Mouse (Mus musculus) ES-Bruce4 (cell line): ENCODE data around the gene Wfs1. TPM values are rescaled to one million over a fixed set of nuclear protein-coding genes. Genes with fewer than 3 reads are reported as not detected.
"Not testable (repeated sequence)": the region's sequence is repeated elsewhere in the genome, so short reads cannot be mapped to it uniquely, and the experiment has no call there.

Experiments
- H3K27ac ChIP-seq: 2 replicates; pipeline ENCODE4 v1.5.1; 2012; ENCODE audit warnings: low read length, inconsistent platforms; ENCODE audit not compliant: insufficient read depth
- H3K27me3 ChIP-seq: 2 replicates; pipeline ENCODE4 v1.6.1; 2012; ENCODE audit warnings: mild to moderate bottlenecking, low read length, inconsistent platforms; ENCODE audit not compliant: control insufficient read depth, poor library complexity, insufficient read depth, severe bottlenecking
- H3K36me3 ChIP-seq: 2 replicates; pipeline ENCODE4 v1.6.1; 2012; ENCODE audit warnings: inconsistent platforms, mild to moderate bottlenecking, low read length, moderate library complexity; ENCODE audit not compliant: control insufficient read depth, poor library complexity, insufficient read depth, severe bottlenecking
- H3K4me1 ChIP-seq: one replicate; pipeline ENCODE4 v1.8.1; 2011; ENCODE audit warnings: low read length; ENCODE audit not compliant: control insufficient read depth, insufficient read depth
- H3K4me3 ChIP-seq: 2 replicates; pipeline ENCODE4 v1.5.1; 2011; ENCODE audit warnings: low read depth, mild to moderate bottlenecking, low read length
- H3K9ac ChIP-seq: 2 replicates; pipeline ENCODE4 v1.6.1; 2012; ENCODE audit warnings: low read depth, mild to moderate bottlenecking, inconsistent platforms; ENCODE audit not compliant: poor library complexity, severe bottlenecking
- H3K9me3 ChIP-seq: replicated peaks from 2 replicates; pipeline ENCODE4 v1.6.1; 2012; ENCODE audit warnings: mild to moderate bottlenecking, low read length, inconsistent platforms; ENCODE audit not compliant: control insufficient read depth, poor library complexity, insufficient read depth, severe bottlenecking
- CTCF ChIP-seq: IDR thresholded peaks from one replicate; pipeline ENCODE4 v1.8.1; 2011; ENCODE audit warnings: low read depth, low read length
- EP300 ChIP-seq: IDR thresholded peaks from 2 replicates; pipeline ENCODE4 v1.6.1; 2011; ENCODE audit warnings: low read depth, low read length; ENCODE audit not compliant: insufficient read depth
- POLR2A ChIP-seq: IDR thresholded peaks from one replicate; pipeline ENCODE4 v1.8.1; 2011; ENCODE audit warnings: low read length; ENCODE audit not compliant: insufficient read depth
- polyA plus RNA-seq: library from polyadenylated mRNA; stranded (reverse); fragments of >200 nt; gene quantifications from 2 replicates; pipeline ENCODE4 v1.2.4, GENCODE M21; 2011; ENCODE audit warnings: low read depth; ENCODE audit not compliant: missing spikeins, insufficient read depth, insufficient read length

The Wfs1 gene
- polyA plus RNA-seq, 1 experiment = 10.1 TPM

DNA sequence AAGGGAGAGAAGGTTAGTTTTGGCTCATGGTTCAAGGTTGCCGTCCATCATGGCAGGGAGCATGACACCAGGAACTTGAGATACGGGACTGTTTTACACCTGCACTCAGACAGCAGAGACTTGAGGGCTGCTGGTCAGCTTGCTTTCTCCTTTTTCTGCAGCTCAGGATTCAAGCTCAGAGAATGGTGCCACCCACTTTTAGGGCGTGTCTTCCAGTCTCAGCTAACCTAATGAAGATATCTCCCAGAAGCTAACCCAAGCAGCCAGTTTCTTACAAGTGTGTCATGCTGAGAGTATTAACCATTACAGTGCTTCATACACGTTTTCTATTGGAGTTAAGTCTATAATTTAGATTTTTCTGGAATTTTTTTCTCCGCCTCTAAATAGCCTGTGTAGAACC lies 44.5 kb downstream of the Wfs1 start:
- Histone ChIP-seq H3K4me3 (no peak overlapping the region), H3K9me3 (no peaks in the 10 kb centered on the region), H3K27ac (no peak overlapping the region), H3K4me1 (peaks cover 5% of the 10 kb centered on the region), H3K9ac (no peak overlapping the region), H3K27me3 (no peaks in the 10 kb centered on the region), H3K36me3 (no peaks in the 10 kb centered on the region)
- TF ChIP-seq POLR2A (no peak), CTCF (no peak), EP300 (no peak)

DNA sequence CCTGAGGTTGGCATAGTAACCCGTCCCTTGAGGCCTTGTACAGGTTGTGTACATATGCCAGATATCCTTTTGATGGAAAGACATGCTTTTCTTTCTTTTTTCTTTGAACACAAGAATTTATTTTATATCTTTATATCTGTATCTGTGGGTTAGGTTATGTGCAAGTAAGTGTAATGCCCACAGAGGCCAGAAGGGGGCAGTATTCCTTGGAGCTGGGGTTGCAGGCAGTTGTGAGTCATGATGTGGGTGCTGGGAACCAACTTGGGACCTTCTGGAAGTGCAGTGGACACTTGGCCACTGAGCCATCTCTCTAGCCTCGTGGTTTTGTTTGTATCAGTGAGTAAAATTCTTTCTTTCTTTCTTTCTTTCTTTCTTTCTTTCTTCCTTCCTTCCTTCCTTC lies 46.6 kb downstream of the Wfs1 start:
- no peak overlapping the region for H3K9ac ChIP-seq
- H3K4me3 ChIP-seq = no peak overlapping the region
- H3K36me3 ChIP-seq = no peaks in the 10 kb centered on the region
- H3K27ac ChIP-seq = no peak overlapping the region
- TF ChIP-seq EP300 (no peak), CTCF (peak; percentile 43)
- H3K27me3 ChIP-seq = no peaks in the 10 kb centered on the region
- peaks cover 5% of the 10 kb centered on the region for H3K4me1 ChIP-seq
- H3K9me3 ChIP-seq = no peaks in the 10 kb centered on the region

DNA sequence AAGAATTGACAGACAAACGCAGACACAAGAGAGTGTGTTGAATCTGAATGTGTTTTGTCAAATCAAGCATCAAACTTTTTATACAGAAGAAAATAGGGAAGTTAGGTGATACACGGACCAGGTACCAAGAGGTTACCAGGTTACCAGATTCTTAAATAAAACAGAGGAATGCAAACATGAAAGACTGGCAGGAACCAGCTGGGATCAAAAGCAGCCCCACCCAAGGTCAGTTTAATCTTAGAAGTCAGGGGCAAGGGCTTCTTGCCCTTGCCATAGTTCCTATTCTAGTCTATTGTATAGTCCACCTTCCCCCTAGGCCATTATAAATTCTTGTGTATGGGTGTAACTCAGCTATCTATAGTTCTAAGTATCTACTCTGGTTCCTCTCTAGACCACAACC lies 50.0 kb downstream of the Wfs1 start:
- H3K4me1 ChIP-seq, H3K9me3 ChIP-seq, H3K9ac ChIP-seq, H3K36me3 ChIP-seq, H3K27ac ChIP-seq, H3K27me3 ChIP-seq, H3K4me3 ChIP-seq: not testable (repeated sequence)

DNA sequence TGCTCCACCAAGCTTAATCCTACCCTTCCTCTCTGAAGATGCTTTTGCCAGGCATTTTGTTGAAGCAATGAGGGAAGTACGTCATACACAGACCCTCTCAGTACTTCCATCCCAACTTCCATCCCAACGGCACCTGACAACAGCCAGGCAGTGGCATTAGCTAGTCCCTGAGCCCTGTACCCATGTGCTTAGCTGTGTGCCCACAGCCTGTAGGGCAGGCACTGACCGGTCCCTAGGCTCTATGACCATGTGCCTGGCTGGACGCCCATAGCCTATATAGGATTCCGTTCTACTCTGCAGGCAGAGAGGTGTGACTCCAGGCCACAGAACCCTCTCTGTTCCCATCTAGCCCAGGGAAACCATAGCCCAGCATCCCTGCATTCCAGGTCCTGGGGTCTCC lies 51.0 kb downstream of the Wfs1 start:
- H3K4me1 ChIP-seq = peaks cover 3% of the 10 kb centered on the region

DNA sequence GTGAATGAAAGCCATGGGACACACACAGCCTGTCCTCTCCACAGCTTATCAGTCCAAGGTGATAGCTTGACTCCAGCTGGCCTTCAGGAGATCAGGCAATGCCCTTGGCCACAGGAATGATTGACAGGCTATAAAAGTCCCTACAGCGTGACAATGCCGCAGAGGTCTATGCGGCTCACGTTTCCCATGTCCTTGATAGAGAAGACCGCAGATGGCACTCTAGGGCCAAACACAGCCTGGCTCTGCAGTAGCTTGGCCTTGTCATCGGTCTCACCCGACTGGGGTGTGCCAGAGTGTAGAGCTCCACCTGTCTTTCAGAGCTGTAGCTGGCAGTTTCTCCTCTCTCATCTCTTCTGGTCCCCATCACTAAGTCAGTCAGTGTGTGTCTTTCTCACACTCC lies 52.5 kb downstream of the Wfs1 start:
- no peaks in the 10 kb centered on the region for H3K27me3 ChIP-seq
- no peak overlapping the region for H3K4me3 ChIP-seq
- peaks cover 3% of the 10 kb centered on the region for H3K4me1 ChIP-seq
- H3K36me3 ChIP-seq = no peaks in the 10 kb centered on the region
- H3K27ac ChIP-seq = no peak overlapping the region
- TF ChIP-seq POLR2A (no peak), CTCF (no peak), EP300 (no peak)
- H3K9me3 ChIP-seq = 0 out of 2 replicates have a peak, but pooled peaks cover 4% of the 10 kb centered on the region
- no peak overlapping the region for H3K9ac ChIP-seq

More for the DNA sequence above, 51.0 kb downstream of the Wfs1 start:
- H3K9me3 ChIP-seq = no peaks in the 10 kb centered on the region
- no peak for TF ChIP-seq CTCF
- TF ChIP-seq EP300 = no peak
- TF ChIP-seq POLR2A = no peak
- H3K36me3 ChIP-seq = no peaks in the 10 kb centered on the region
- H3K4me3 ChIP-seq = no peak overlapping the region
- no peak overlapping the region for H3K9ac ChIP-seq
- H3K27ac ChIP-seq = no peak overlapping the region
- no peaks in the 10 kb centered on the region for H3K27me3 ChIP-seq

DNA sequence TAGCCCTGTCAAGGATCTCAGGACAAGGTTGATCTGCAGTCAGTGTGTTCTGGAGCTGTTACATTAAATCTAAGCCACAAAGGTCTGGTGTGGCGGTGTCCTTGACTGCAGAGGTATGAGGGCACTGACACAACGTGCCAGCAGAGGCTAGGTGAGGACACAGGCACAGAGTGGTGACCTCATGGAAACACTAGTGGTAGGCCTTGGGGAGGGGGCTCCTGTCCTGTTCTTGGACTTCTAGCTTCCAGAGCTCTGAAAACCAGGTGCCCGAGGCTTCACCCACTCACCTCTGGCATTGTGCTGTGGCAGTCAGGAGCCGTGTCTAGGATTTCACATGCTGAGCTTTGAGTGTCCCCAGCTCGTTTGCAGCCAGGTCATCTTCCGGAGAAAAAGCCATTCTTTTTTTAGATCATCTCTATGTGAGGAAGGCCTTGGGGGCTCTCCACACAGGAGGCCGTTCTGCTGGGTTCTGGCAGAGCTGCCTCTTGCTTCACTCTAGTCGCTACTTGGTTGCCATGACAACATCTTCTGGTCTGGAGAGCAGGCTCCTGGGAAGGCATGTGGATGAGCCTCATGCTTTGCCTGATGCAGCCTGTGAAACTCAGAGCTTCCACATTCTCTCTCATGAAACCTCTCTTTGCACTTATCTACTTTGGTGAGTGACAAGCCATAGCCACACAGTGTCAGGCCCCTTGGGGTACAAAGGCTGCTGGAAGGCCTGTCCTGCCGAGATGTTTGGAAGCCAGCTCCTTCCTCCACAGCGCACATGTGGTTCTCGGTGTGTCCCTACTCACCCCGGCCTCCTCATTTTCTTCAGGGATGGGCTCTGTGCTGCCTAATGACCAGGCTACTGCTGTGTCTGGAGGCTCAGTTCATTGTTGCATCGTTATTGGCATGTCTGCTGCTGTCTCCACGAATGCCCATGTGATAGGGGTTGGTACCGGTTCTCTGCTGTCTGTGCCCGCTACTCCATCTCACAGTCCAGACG lies 53.2 kb downstream of the Wfs1 start:
- Histone ChIP-seq H3K27ac (no peak overlapping the region), H3K4me1 (peaks cover 3% of the 10 kb centered on the region), H3K9ac (no peak overlapping the region)

More for the DNA sequence above, 53.2 kb downstream of the Wfs1 start:
- H3K9me3 ChIP-seq = 0 out of 2 replicates have a peak, but pooled peaks cover 5% of the 10 kb centered on the region
- no peaks in the 10 kb centered on the region for H3K36me3 ChIP-seq
- no peak overlapping the region for H3K4me3 ChIP-seq
- H3K27me3 ChIP-seq = no peaks in the 10 kb centered on the region
- TF ChIP-seq POLR2A (no peak), EP300 (no peak), CTCF (no peak)
